Mouse (Mus musculus) thymus, adult 2 months (tissue): ENCODE data around the gene Coro2b.

Experiments
- CTCF ChIP-seq: fragments of 200-500 bp; IDR thresholded peaks from 2 replicates; pipeline ENCODE4 v1.5.1; 2012; ENCODE audit warnings: mild to moderate bottlenecking, control low read depth, low read length, moderate library complexity, borderline replicate concordance; ENCODE audit not compliant: control insufficient read depth, poor library complexity, insufficient read depth; ENCODE audit errors: extremely low read depth
- POLR2A ChIP-seq: fragments of 200-500 bp; IDR thresholded peaks from 2 replicates; pipeline ENCODE4 v1.6.1; 2012; ENCODE audit warnings: mild to moderate bottlenecking, low read length, control low read depth, moderate library complexity; ENCODE audit not compliant: control insufficient read depth, poor library complexity, insufficient read depth; ENCODE audit errors: extremely low read depth

DNA sequence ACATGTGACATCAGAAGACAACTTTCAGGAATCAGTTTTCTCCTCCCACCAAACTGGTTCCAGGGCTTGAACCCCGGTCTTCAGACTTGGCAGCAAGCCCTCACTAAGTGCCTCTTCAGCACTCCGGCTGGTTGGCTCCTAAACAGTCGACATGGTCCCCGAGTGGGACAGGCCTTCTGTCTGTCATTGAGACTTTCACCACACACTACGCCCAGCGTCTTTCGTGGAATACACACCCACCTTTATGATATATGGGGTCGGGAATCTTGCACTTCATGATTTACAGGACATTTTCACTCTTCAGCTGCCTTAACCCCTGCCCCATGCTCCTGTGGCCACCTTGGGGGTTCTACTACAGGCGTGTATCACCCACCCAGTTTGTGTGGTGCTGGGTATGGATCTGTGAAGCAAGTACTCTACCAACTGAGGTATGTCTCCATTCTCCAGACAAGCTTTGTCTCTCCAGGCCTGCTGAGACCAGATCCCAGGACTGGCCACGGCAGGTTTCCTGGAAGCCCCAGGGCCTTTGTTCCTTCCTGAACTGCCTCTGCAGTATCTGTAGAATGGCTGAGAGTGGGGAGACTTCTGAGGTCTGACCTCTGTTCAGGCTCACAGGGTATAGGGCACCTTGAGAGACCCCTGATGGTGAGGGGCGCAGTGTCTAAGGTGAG lies 70.0 kb downstream of the Coro2b start:
- TF ChIP-seq POLR2A (no peak), CTCF (no peak)
